Mouse (Mus musculus) neural tube, embryonic 12.5 days (tissue): ENCODE measurements around the gene Sox9. TPM values are rescaled to one million over a fixed set of nuclear protein-coding genes. Genes with fewer than 3 reads are reported as not detected.

Experiments used
- ATAC-seq: fragments of 200-750 bp; cut with Nextera tagmentation; 2 replicates; pipeline ENCODE4 v1.8.0; 2017; ENCODE audit warnings: low read depth, mild to moderate bottlenecking, moderate TSS enrichment, moderate library complexity; ENCODE audit not compliant: low FRiP score
- H3K27ac ChIP-seq: fragments of 300-500 bp; sonication (generic); 2 replicates; pipeline ENCODE4 v1.5.1; 2016
- H3K27me3 ChIP-seq: fragments of 300-500 bp; sonication (generic); replicated peaks from 2 replicates; pipeline ENCODE4 v1.6.1; 2016; ENCODE audit warnings: mild to moderate bottlenecking
- H3K36me3 ChIP-seq: fragments of 300-500 bp; sonication (generic); 2 replicates; pipeline ENCODE4 v1.6.1; 2016; ENCODE audit warnings: mild to moderate bottlenecking
- H3K4me1 ChIP-seq: fragments of 300-500 bp; sonication (generic); 2 replicates; pipeline ENCODE4 v1.6.1; 2016
- H3K4me2 ChIP-seq: fragments of 300-500 bp; sonication (generic); replicated peaks from 2 replicates; pipeline ENCODE4 v1.6.1; 2016; ENCODE audit warnings: mild to moderate bottlenecking
- H3K4me3 ChIP-seq: fragments of 300-500 bp; sonication (generic); 2 replicates; pipeline ENCODE4 v1.5.1; 2016
- H3K9ac ChIP-seq: fragments of 300-500 bp; sonication (generic); 2 replicates; pipeline ENCODE4 v1.6.1; 2016; ENCODE audit warnings: mild to moderate bottlenecking
- H3K9me3 ChIP-seq: fragments of 300-500 bp; sonication (generic); 2 replicates; pipeline ENCODE4 v1.6.1; 2016; ENCODE audit warnings: mild to moderate bottlenecking
- WGBS: fragments of 180-500 bp; shearing (Covaris S2); methylation state at CpG from one replicate; pipeline ENCODE4 v1.1.7; 2016; 5-methylcytosine and 5-hydroxymethylcytosine counted together
- polyA plus RNA-seq: library from polyadenylated mRNA; unstranded; fragments of >200 nt; fragmentation: Nextera tagmentation; extraction: Ambion mirVana; gene quantifications from 2 replicates; pipeline ENCODE4 v1.2.1, GENCODE M21; 2016

Sox9 gene
- polyA plus RNA-seq, 1 experiment from 2014 or later = 121 TPM

- Histone ChIP-seq H3K9ac (no peak overlapping the region), H3K27ac (peak overlapping the region; percentile 32; the same call in 1 of the 2 replicates), H3K27me3 (no peaks in the 10 kb centered on the region), H3K36me3 (no peaks in the 10 kb centered on the region), H3K4me3 (peak overlapping the region; percentile 18; the same call in 1 of the 2 replicates), H3K9me3 (no peaks in the 10 kb centered on the region), H3K4me1 (peaks cover 41% of the 10 kb centered on the region), H3K4me2 (peak overlapping the region; percentile 57)
- 2% methylated on average over 17 of the region's 17 CpGs for WGBS
- ATAC-seq = peak; percentile 35
These were observed 28.6 kb downstream of the Sox9 start for GRCm38 (mm10) chr11:112810447-112811151.

GRCm38 (mm10) chr11:112811152-112811871, 29.3 kb downstream of the Sox9 start:
- Histone ChIP-seq H3K27ac (peak overlapping the region; percentile 59), H3K4me1 (peaks cover 41% of the 10 kb centered on the region), H3K27me3 (no peaks in the 10 kb centered on the region), H3K9me3 (no peaks in the 10 kb centered on the region), H3K4me2 (peak overlapping the region; percentile 57), H3K9ac (no peak overlapping the region), H3K36me3 (no peaks in the 10 kb centered on the region), H3K4me3 (peak overlapping the region; percentile 18; the same call in 1 of the 2 replicates)
- 2% methylated on average over 19 of the region's 19 CpGs for WGBS
- peak; percentile 96 for ATAC-seq

DNA sequence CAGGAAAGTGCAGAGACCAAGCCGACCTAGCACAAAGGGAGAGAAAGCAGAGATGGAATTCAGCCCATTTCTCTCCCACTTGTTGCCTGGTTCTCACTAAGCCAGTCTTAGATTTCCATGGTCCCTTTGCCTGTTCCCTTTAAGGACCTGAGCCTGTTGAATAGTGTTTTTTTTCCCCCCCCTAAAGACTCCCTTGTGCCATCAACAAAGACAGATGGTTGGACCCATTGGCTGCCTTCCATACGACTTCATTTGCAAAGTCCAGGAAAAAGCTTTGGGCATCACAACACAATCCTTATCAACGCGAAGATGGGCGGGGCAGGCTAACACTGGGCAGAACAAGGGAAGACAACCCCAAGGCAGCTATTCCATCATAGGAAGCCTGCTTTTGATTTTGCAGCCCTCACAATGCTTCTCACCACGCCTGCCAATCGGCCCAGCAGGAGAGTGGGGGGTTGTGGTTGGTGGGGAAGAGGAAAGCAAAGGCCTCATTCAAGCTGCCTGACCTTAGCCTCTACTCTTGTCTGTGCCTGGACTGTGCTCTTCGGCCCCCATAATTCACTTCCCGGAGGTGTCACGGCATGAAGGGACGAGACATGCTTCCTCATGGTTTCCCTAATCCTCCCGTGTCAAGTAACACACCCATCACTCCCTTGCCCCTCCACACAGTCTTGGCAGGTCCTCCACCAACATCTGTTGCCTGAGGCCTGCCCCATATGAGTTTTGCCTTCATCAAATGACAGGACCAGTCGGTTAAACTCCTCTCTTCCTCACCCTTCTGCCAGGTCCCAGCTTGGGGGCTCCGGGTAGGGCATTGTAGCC, 36.0 kb downstream of the Sox9 start:
- no peaks in the 10 kb centered on the region for H3K9me3 ChIP-seq
- no peaks in the 10 kb centered on the region for H3K27me3 ChIP-seq
- no peak overlapping the region for H3K9ac ChIP-seq
- 22% methylated on average over 14 of the region's 14 CpGs for WGBS
- ATAC-seq = peak; percentile 66
- no peak overlapping the region for H3K4me3 ChIP-seq
- no peaks in the 10 kb centered on the region for H3K36me3 ChIP-seq
- peaks cover 18% of the 10 kb centered on the region for H3K4me1 ChIP-seq
- no peak overlapping the region for H3K4me2 ChIP-seq
- no peak overlapping the region for H3K27ac ChIP-seq

DNA sequence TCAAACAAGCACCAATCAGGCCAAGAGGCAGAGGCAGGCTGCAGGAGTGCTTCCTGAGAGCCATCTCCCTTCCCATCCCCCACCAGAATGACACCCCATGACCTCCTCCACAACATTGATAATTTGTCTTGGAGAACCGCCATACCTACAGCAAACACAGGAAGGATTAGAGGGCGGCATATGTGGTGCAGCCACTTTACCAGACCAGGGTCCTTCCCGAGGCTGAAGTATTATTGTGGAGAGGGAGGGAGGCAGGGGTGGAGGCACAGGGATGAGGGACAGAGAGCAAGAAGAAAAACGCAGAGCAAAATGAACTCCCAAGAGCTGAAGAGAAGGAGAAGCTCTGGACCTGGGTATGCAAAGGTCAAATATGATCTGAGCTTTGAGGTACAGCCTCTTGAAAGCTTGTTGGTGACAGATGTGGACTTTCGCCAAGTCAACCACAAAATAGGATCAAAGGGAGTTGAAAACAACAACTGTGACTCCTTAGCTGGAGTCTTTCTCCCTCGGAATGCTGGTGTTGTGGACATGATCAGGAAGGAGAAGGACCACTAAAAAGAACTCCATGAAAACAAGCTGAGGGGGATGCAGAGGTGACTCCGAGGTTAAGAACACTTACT, 36.7 kb downstream of the Sox9 start:
- H3K9ac ChIP-seq = no peak overlapping the region
- H3K4me1 ChIP-seq = peaks cover 14% of the 10 kb centered on the region
- no peak overlapping the region for H3K27ac ChIP-seq
- no peaks in the 10 kb centered on the region for H3K9me3 ChIP-seq
- H3K4me2 ChIP-seq = no peak overlapping the region
- H3K27me3 ChIP-seq = no peaks in the 10 kb centered on the region
- ATAC-seq = no peak
- 50% methylated on average over 7 of the region's 7 CpGs for WGBS
- no peaks in the 10 kb centered on the region for H3K36me3 ChIP-seq
- no peak overlapping the region for H3K4me3 ChIP-seq

DNA sequence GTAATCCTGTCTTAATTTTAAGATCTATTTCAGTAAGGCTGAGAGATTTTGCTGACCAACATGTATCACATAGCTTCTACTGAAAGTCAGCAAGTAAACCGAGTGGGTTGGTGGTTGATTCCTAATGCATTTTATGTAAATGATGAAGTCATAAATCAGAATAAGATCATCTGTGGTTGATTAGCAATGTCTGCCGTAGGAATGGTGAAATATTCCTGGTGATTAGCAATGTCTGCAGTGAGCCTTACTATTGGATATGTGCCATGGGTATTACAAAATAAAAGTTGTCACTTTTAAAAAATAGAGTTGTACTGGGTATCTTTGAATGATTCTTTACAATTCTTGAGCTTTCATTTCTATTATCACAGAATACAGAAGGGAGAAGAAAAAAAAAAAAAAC, 39.5 kb downstream of the Sox9 start:
- H3K27ac ChIP-seq = no peak overlapping the region
- no peaks in the 10 kb centered on the region for H3K36me3 ChIP-seq
- no peak for ATAC-seq
- 60% methylated on average over 2 of the region's 2 CpGs for WGBS
- H3K9me3 ChIP-seq = no peaks in the 10 kb centered on the region
- no peak overlapping the region for H3K4me2 ChIP-seq
- no peak overlapping the region for H3K9ac ChIP-seq
- no peak overlapping the region for H3K4me3 ChIP-seq
- no peaks in the 10 kb centered on the region for H3K27me3 ChIP-seq
- H3K4me1 ChIP-seq = peaks cover 14% of the 10 kb centered on the region

GRCm38 (mm10) chr11:112824146-112824545, 42.1 kb downstream of the Sox9 start:
- WGBS = 81% methylated on average over 3 of the region's 3 CpGs
- Histone ChIP-seq H3K4me2 (no peak overlapping the region), H3K27me3 (no peaks in the 10 kb centered on the region), H3K9me3 (no peaks in the 10 kb centered on the region), H3K9ac (no peak overlapping the region), H3K4me1 (peaks cover 11% of the 10 kb centered on the region), H3K4me3 (no peak overlapping the region), H3K27ac (no peak overlapping the region), H3K36me3 (no peaks in the 10 kb centered on the region)
- no peak for ATAC-seq

- no peak overlapping the region for H3K27ac ChIP-seq
These were observed 44.4 kb downstream of the Sox9 start for GRCm38 (mm10) chr11:112826193-112827043.

DNA sequence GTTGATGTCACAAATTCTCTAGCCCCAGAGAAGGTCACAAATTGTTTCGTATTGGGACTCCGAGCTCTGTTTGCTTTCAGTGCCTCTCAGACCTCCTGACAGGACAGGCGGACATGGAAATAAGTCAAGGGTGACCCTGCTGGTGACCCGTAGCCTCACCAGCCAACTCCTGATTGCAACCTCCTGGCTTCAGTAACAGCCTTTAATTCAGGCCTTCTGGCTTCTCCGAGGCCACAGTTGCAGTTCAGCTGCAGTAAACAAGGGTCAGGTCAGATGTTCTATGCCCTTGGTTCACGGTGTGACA, 45.0 kb downstream of the Sox9 start:
- no peak overlapping the region for H3K9ac ChIP-seq
- H3K27ac ChIP-seq = no peak overlapping the region
- H3K9me3 ChIP-seq = no peaks in the 10 kb centered on the region
- no peak for ATAC-seq
- no peaks in the 10 kb centered on the region for H3K36me3 ChIP-seq
- H3K4me3 ChIP-seq = no peak overlapping the region
- 27% methylated on average over 6 of the region's 6 CpGs for WGBS
- H3K27me3 ChIP-seq = no peaks in the 10 kb centered on the region
- peaks cover 11% of the 10 kb centered on the region for H3K4me1 ChIP-seq
- no peak overlapping the region for H3K4me2 ChIP-seq

More at GRCm38 (mm10) chr11:112826193-112827043, 44.4 kb downstream of the Sox9 start:
- Histone ChIP-seq H3K9me3 (no peaks in the 10 kb centered on the region), H3K36me3 (no peaks in the 10 kb centered on the region), H3K9ac (no peak overlapping the region), H3K4me3 (no peak overlapping the region), H3K4me1 (peaks cover 11% of the 10 kb centered on the region), H3K27me3 (no peaks in the 10 kb centered on the region), H3K4me2 (no peak overlapping the region)
- 55% methylated on average over 6 of the region's 6 CpGs for WGBS
- peak; percentile 66; the same call in 1 of the 2 replicates for ATAC-seq

GRCm38 (mm10) chr11:112828553-112829287, 46.7 kb downstream of the Sox9 start:
- Histone ChIP-seq H3K4me2 (no peak overlapping the region), H3K9ac (no peak overlapping the region), H3K4me3 (no peak overlapping the region), H3K27ac (no peak overlapping the region), H3K4me1 (peaks cover 17% of the 10 kb centered on the region), H3K36me3 (no peaks in the 10 kb centered on the region), H3K27me3 (no peaks in the 10 kb centered on the region), H3K9me3 (no peaks in the 10 kb centered on the region)
- ATAC-seq = no peak
- WGBS = 73% methylated on average over 9 of the region's 9 CpGs

DNA sequence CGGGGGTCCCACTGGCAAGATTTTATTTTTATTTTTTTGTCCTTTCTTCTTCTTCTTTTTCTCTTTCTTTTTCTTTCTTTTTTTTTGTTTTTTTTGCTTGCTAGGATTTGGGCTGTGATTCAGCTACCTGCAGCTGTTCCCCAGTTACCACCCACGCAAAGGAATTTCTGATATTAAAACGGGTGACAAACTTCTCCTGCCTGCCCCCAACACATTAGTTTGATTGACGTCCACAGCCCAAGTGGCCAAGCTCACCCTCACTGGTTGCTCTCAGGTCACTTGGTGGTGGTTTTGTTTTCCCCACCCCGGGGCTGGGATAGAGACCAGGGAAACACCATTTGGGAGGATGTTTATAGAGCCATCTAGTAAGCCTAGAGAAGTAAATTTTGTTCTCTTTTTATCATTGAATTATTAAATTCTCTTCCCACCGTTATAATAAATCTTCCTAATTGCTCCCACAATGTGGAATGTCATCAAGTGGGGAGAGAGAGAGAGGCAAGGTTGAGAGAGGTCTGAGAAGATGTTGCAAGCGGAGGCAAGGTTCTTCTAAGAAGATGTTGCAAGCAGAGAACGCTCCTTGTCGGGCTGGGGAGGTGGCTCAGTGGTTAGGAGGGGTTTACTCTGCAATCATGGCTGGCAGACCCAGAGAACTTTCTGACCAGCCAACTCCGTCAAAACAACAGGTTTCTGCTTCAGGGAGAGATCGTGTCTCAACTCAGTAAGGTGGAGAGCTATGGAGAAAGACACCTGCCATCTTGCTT, 52.4 kb downstream of the Sox9 start:
- Histone ChIP-seq H3K4me3 (no peak overlapping the region), H3K27ac (no peak overlapping the region), H3K27me3 (no peaks in the 10 kb centered on the region), H3K36me3 (no peaks in the 10 kb centered on the region), H3K4me2 (no peak overlapping the region), H3K4me1 (peaks cover 19% of the 10 kb centered on the region; the same call in 1 of the 2 replicates), H3K9ac (no peak overlapping the region), H3K9me3 (no peaks in the 10 kb centered on the region)
- 64% methylated on average over 11 of the region's 11 CpGs for WGBS
- no peak for ATAC-seq
